8 mouse cellular contexts compared by ENCODE assay signal in genomic region chr7:16273766-16274140, GRCm38 (mm10). TPM values are rescaled to one million over a fixed set of nuclear protein-coding genes. Genes with fewer than 3 reads are reported as not detected.
A peak's percentile ranks its signal among the peaks of the same experiment; 100 is the strongest.
DNase-seq lines count a peak whose midpoint lies in the region; ATAC-seq and TF ChIP-seq lines count a peak whose summit lies in the region.

No protein-coding gene starts in this region.

- peak overlapping the region; percentile 79 for H3K4me3 ChIP-seq in heart, embryonic 13.5 days
- H3K4me3 ChIP-seq in hindbrain, postnatal 0 days (ENCODE audit: low read length): peak overlapping the region; percentile 76
- H3K4me3 ChIP-seq in limb, embryonic 15.5 days: peak overlapping the region; percentile 80
- peak overlapping the region; percentile 73 for H3K4me3 ChIP-seq in midbrain, postnatal 0 days (ENCODE audit: low read depth, low read length)
- H3K4me3 ChIP-seq in stomach, embryonic 14.5 days (ENCODE audit: low read depth, low read length): peak overlapping the region; percentile 67

- intact Hi-C loops in heart, postnatal 14 days (cut with DNase I): no loop called here

- no peak for TF ChIP-seq CTCF in hindbrain, postnatal 0 days (IDR thresholded peaks at IDR 0.05; ENCODE audit: low read depth)
- no peak for TF ChIP-seq CTCF in midbrain, postnatal 0 days (IDR thresholded peaks at IDR 0.05)

- H3K9ac ChIP-seq in heart, embryonic 13.5 days: peak overlapping the region; percentile 88
- H3K9ac ChIP-seq in hindbrain, postnatal 0 days (replicated peaks; ENCODE audit: low read length): peak overlapping the region; percentile 86
- peak overlapping the region; percentile 43 for H3K9ac ChIP-seq in limb, embryonic 15.5 days
- peak overlapping the region; percentile 96 for H3K9ac ChIP-seq in midbrain, postnatal 0 days (replicated peaks; ENCODE audit: low read length, poor library complexity, severe bottlenecking)
- H3K9ac ChIP-seq in stomach, embryonic 14.5 days (replicated peaks; ENCODE audit: low read depth, low read length): peak overlapping the region; percentile 0; the same call in 1 of the 2 replicates

- peak overlapping the region; percentile 92 for H3K27ac ChIP-seq in heart, embryonic 13.5 days (replicated peaks)
- H3K27ac ChIP-seq in hindbrain, postnatal 0 days: peak overlapping the region; percentile 94
- peak overlapping the region; percentile 94 for H3K27ac ChIP-seq in limb, embryonic 15.5 days
- H3K27ac ChIP-seq in midbrain, postnatal 0 days (ENCODE audit: low read depth, low read length): peak overlapping the region; percentile 96
- H3K27ac ChIP-seq in stomach, embryonic 14.5 days (ENCODE audit: low read length): peak overlapping the region; percentile 81

- peak; percentile 53; the same call in 1 of the 2 replicates for ATAC-seq in heart, embryonic 13.5 days (ENCODE audit: extremely low read depth, insufficient number of reproducible peaks, low FRiP score, low TSS enrichment)
- ATAC-seq in erythroblast, adult 5-6 weeks (replicated peaks; ENCODE audit: low FRiP score, poor library complexity, severe bottlenecking): peak; percentile 73
- ATAC-seq in hindbrain, postnatal 0 days: peak; percentile 76
- peak; percentile 77 for ATAC-seq in limb, embryonic 15.5 days (ENCODE audit: insufficient number of reproducible peaks, low FRiP score, low TSS enrichment, low read depth)
- ATAC-seq in midbrain, postnatal 0 days (ENCODE audit: low FRiP score): peak; percentile 72
- peak; percentile 72 for ATAC-seq in stomach, embryonic 14.5 days (ENCODE audit: insufficient number of reproducible peaks, insufficient read depth, low FRiP score, low read depth)

- no peaks in the 10 kb centered on the region for H3K9me3 ChIP-seq in heart, embryonic 13.5 days
- no peaks in the 10 kb centered on the region for H3K9me3 ChIP-seq in hindbrain, postnatal 0 days (ENCODE audit: low read length)
- no peaks in the 10 kb centered on the region for H3K9me3 ChIP-seq in limb, embryonic 15.5 days
- no peaks in the 10 kb centered on the region for H3K9me3 ChIP-seq in midbrain, postnatal 0 days (ENCODE audit: low read length)
- H3K9me3 ChIP-seq in stomach, embryonic 14.5 days (ENCODE audit: control insufficient read depth, low read depth, low read length): no peaks in the 10 kb centered on the region

- H3K4me2 ChIP-seq in heart, embryonic 13.5 days: peak overlapping the region; percentile 93
- peak overlapping the region; percentile 88 for H3K4me2 ChIP-seq in hindbrain, postnatal 0 days (ENCODE audit: low read depth, low read length)
- H3K4me2 ChIP-seq in limb, embryonic 15.5 days: peak overlapping the region; percentile 89
- H3K4me2 ChIP-seq in midbrain, postnatal 0 days (ENCODE audit: low read depth, low read length, poor library complexity, severe bottlenecking): peak overlapping the region; percentile 82
- peak overlapping the region; percentile 54 for H3K4me2 ChIP-seq in stomach, embryonic 14.5 days (replicated peaks; ENCODE audit: low read depth, low read length)

- WGBS in heart, embryonic 13.5 days: under 1% methylated on average over 18 of the region's 18 CpGs
- 2% methylated on average over 18 of the region's 18 CpGs for WGBS in hindbrain, postnatal 0 days
- WGBS in limb, embryonic 15.5 days: 0% methylated on average over 18 of the region's 18 CpGs
- WGBS in midbrain, postnatal 0 days: 1% methylated on average over 18 of the region's 18 CpGs
- WGBS in stomach, embryonic 14.5 days: under 1% methylated on average over 17 of the region's 18 CpGs

- peaks cover 39% of the 10 kb centered on the region for H3K36me3 ChIP-seq in heart, embryonic 13.5 days
- H3K36me3 ChIP-seq in hindbrain, postnatal 0 days (ENCODE audit: insufficient read depth, low read length): peaks cover 23% of the 10 kb centered on the region
- H3K36me3 ChIP-seq in limb, embryonic 15.5 days: peaks cover 37% of the 10 kb centered on the region
- H3K36me3 ChIP-seq in midbrain, postnatal 0 days (ENCODE audit: insufficient read depth, low read length): peaks cover 20% of the 10 kb centered on the region
- peaks cover 27% of the 10 kb centered on the region for H3K36me3 ChIP-seq in stomach, embryonic 14.5 days (ENCODE audit: control insufficient read depth, insufficient read depth, low read length)

- H3K4me1 ChIP-seq in heart, embryonic 13.5 days: peaks cover 31% of the 10 kb centered on the region
- H3K4me1 ChIP-seq in hindbrain, postnatal 0 days (ENCODE audit: insufficient read depth, low read length): peaks cover 10% of the 10 kb centered on the region; the same call in 1 of the 2 replicates
- H3K4me1 ChIP-seq in limb, embryonic 15.5 days: peaks cover 31% of the 10 kb centered on the region
- peaks cover 5% of the 10 kb centered on the region; the same call in 1 of the 2 replicates for H3K4me1 ChIP-seq in midbrain, postnatal 0 days (ENCODE audit: insufficient read depth, low read length)
- peaks cover 16% of the 10 kb centered on the region for H3K4me1 ChIP-seq in stomach, embryonic 14.5 days (ENCODE audit: control insufficient read depth, insufficient read depth, low read length)

- DNase-seq in heart, postnatal 14 days: no peak
- DNase-seq in adrenal gland, postnatal 25 days: peak; percentile 64
- peak; percentile 76 for DNase-seq in hindbrain, postnatal 0 days (ENCODE audit: low spot score)
- DNase-seq in midbrain, postnatal 0 days (ENCODE audit: low spot score): peak; percentile 77

- no peaks in the 10 kb centered on the region for H3K27me3 ChIP-seq in heart, embryonic 13.5 days (replicated peaks)
- H3K27me3 ChIP-seq in hindbrain, postnatal 0 days (ENCODE audit: insufficient read depth, low read length): no peaks in the 10 kb centered on the region
- H3K27me3 ChIP-seq in limb, embryonic 15.5 days: no peaks in the 10 kb centered on the region
- H3K27me3 ChIP-seq in midbrain, postnatal 0 days (ENCODE audit: insufficient read depth, low read length): no peaks in the 10 kb centered on the region
- no peaks in the 10 kb centered on the region for H3K27me3 ChIP-seq in stomach, embryonic 14.5 days (ENCODE audit: control insufficient read depth, insufficient read depth, low read length)

RNA-seq across cellular contexts. Expression of gene Inafm1, which starts 0.3 kb away (rescaled TPM):
- 10.7 TPM in 2 replicates for polyA plus RNA-seq in heart, embryonic 13.5 days (2015; fragmentation: Nextera tagmentation; extraction: Ambion mirVana)
- 10 to 100 TPM; 14.6 to 14.9 TPM for total RNA-seq in heart, postnatal 14 days (2021)
- total RNA-seq in adrenal gland, postnatal 25 days (2021): 15.6 and 26.0 TPM in 2 replicates
- not detected in 2 replicates for total RNA-seq in erythroblast, adult 5-6 weeks (2015; ENCODE audit: low replicate concordance)
- 2.0 and 4.3 TPM in 2 replicates for total RNA-seq in erythroblast, adult 5-6 weeks (2017; ENCODE audit: low replicate concordance)
- total RNA-seq in hindbrain, postnatal 0 days (2014; rRNA removed): 56.0 and 71.3 TPM in 2 replicates
- polyA plus RNA-seq in hindbrain, postnatal 0 days (2015; fragmentation: Nextera tagmentation; extraction: Ambion mirVana): 74.1 and 78.4 TPM in 2 replicates
- polyA plus RNA-seq in limb, embryonic 15.5 days (2015; fragmentation: Nextera tagmentation; extraction: Ambion mirVana): 23.9 and 28.1 TPM in 2 replicates
- 58.2 and 60.5 TPM in 2 replicates for total RNA-seq in midbrain, postnatal 0 days (2014; rRNA removed)
- polyA plus RNA-seq in midbrain, postnatal 0 days (2015; fragmentation: Nextera tagmentation; extraction: Ambion mirVana): 84.2 and 84.5 TPM in 2 replicates
- 19.0 and 19.5 TPM in 2 replicates for polyA plus RNA-seq in stomach, embryonic 14.5 days (2014; fragmentation: Nextera tagmentation; extraction: Ambion mirVana)

RNA-seq across cellular contexts. Expression of gene Ccdc9, which starts 12.8 kb away (rescaled TPM):
- polyA plus RNA-seq in heart, embryonic 13.5 days (2015; fragmentation: Nextera tagmentation; extraction: Ambion mirVana): 14.3 and 16.5 TPM in 2 replicates
- 10 to 100 TPM; 32.1 to 39.4 TPM for total RNA-seq in heart, postnatal 14 days (2021)
- total RNA-seq in adrenal gland, postnatal 25 days (2021): 83.5 and 93.6 TPM in 2 replicates
- 2.5 and 9.4 TPM in 2 replicates for total RNA-seq in erythroblast, adult 5-6 weeks (2015; ENCODE audit: low replicate concordance)
- total RNA-seq in erythroblast, adult 5-6 weeks (2017; ENCODE audit: low replicate concordance): 17.7 and 30.0 TPM in 2 replicates
- total RNA-seq in hindbrain, postnatal 0 days (2014; rRNA removed): 11.8 and 27.9 TPM in 2 replicates
- polyA plus RNA-seq in hindbrain, postnatal 0 days (2015; fragmentation: Nextera tagmentation; extraction: Ambion mirVana): 13.4 and 14.8 TPM in 2 replicates
- 26.6 and 27.0 TPM in 2 replicates for polyA plus RNA-seq in limb, embryonic 15.5 days (2015; fragmentation: Nextera tagmentation; extraction: Ambion mirVana)
- 31.5 and 35.0 TPM in 2 replicates for total RNA-seq in midbrain, postnatal 0 days (2014; rRNA removed)
- polyA plus RNA-seq in midbrain, postnatal 0 days (2015; fragmentation: Nextera tagmentation; extraction: Ambion mirVana): 12.7 and 13.6 TPM in 2 replicates
- 20.5 and 23.4 TPM in 2 replicates for polyA plus RNA-seq in stomach, embryonic 14.5 days (2014; fragmentation: Nextera tagmentation; extraction: Ambion mirVana)

RNA-seq across cellular contexts. Expression of gene C5ar1, which starts 14.4 kb away (rescaled TPM):
- polyA plus RNA-seq in heart, embryonic 13.5 days (2015; fragmentation: Nextera tagmentation; extraction: Ambion mirVana): 1.5 and 2.2 TPM in 2 replicates
- 1 to 10 TPM; 5.2 to 5.8 TPM for total RNA-seq in heart, postnatal 14 days (2021)
- total RNA-seq in adrenal gland, postnatal 25 days (2021): 2.0 and 3.2 TPM in 2 replicates
- total RNA-seq in erythroblast, adult 5-6 weeks (2015; ENCODE audit: low replicate concordance): 7.7 and 15.7 TPM in 2 replicates
- total RNA-seq in erythroblast, adult 5-6 weeks (2017; ENCODE audit: low replicate concordance): 2.6 and 7.1 TPM in 2 replicates
- total RNA-seq in hindbrain, postnatal 0 days (2014; rRNA removed): 1.4 and 1.9 TPM in 2 replicates
- 0.93 and 1.5 TPM in 2 replicates for polyA plus RNA-seq in hindbrain, postnatal 0 days (2015; fragmentation: Nextera tagmentation; extraction: Ambion mirVana)
- 5.3 and 5.4 TPM in 2 replicates for polyA plus RNA-seq in limb, embryonic 15.5 days (2015; fragmentation: Nextera tagmentation; extraction: Ambion mirVana)
- 0.85 and 1.4 TPM in 2 replicates for total RNA-seq in midbrain, postnatal 0 days (2014; rRNA removed)
- 1.4 TPM in 2 replicates for polyA plus RNA-seq in midbrain, postnatal 0 days (2015; fragmentation: Nextera tagmentation; extraction: Ambion mirVana)
- 2.4 and 3.2 TPM in 2 replicates for polyA plus RNA-seq in stomach, embryonic 14.5 days (2014; fragmentation: Nextera tagmentation; extraction: Ambion mirVana)

RNA-seq across cellular contexts. Expression of gene C5ar2, which starts 29.8 kb away (rescaled TPM):
- polyA plus RNA-seq in heart, embryonic 13.5 days (2015; fragmentation: Nextera tagmentation; extraction: Ambion mirVana): 0.76 and 0.78 TPM in 2 replicates
- 1 to 10 TPM in 1 of 2 experiments, under 1 TPM in 1; 0.93 to 1.1 TPM for total RNA-seq in heart, postnatal 14 days (2021)
- total RNA-seq in adrenal gland, postnatal 25 days (2021): 0.24 TPM in 1 of 2 replicates, not detected in the other
- total RNA-seq in erythroblast, adult 5-6 weeks (2015; ENCODE audit: low replicate concordance): 3.3 and 6.3 TPM in 2 replicates
- total RNA-seq in erythroblast, adult 5-6 weeks (2017; ENCODE audit: low replicate concordance): 1.7 and 3.1 TPM in 2 replicates
- total RNA-seq in hindbrain, postnatal 0 days (2014; rRNA removed): 0.47 TPM in 1 of 2 replicates, not detected in the other
- polyA plus RNA-seq in hindbrain, postnatal 0 days (2015; fragmentation: Nextera tagmentation; extraction: Ambion mirVana): 0.11 and 0.18 TPM in 2 replicates
- 0.17 and 0.26 TPM in 2 replicates for polyA plus RNA-seq in limb, embryonic 15.5 days (2015; fragmentation: Nextera tagmentation; extraction: Ambion mirVana)
- total RNA-seq in midbrain, postnatal 0 days (2014; rRNA removed): 0.05 and 0.09 TPM in 2 replicates
- 0.14 and 0.20 TPM in 2 replicates for polyA plus RNA-seq in midbrain, postnatal 0 days (2015; fragmentation: Nextera tagmentation; extraction: Ambion mirVana)
- 0.14 and 0.27 TPM in 2 replicates for polyA plus RNA-seq in stomach, embryonic 14.5 days (2014; fragmentation: Nextera tagmentation; extraction: Ambion mirVana)

RNA-seq across cellular contexts. Expression of gene Bbc3, which starts 34.4 kb away (rescaled TPM):
- polyA plus RNA-seq in heart, embryonic 13.5 days (2015; fragmentation: Nextera tagmentation; extraction: Ambion mirVana): 8.2 and 8.8 TPM in 2 replicates
- total RNA-seq in heart, postnatal 14 days (2021): 1 to 10 TPM; 7.9 to 8.7 TPM
- 6.8 and 11.5 TPM in 2 replicates for total RNA-seq in adrenal gland, postnatal 25 days (2021)
- 2.3 TPM in 1 of 2 replicates, not detected in the other for total RNA-seq in erythroblast, adult 5-6 weeks (2015; ENCODE audit: low replicate concordance)
- total RNA-seq in erythroblast, adult 5-6 weeks (2017; ENCODE audit: low replicate concordance): 1.5 and 7.5 TPM in 2 replicates
- total RNA-seq in hindbrain, postnatal 0 days (2014; rRNA removed): 51.0 and 55.8 TPM in 2 replicates
- 32.2 and 33.3 TPM in 2 replicates for polyA plus RNA-seq in hindbrain, postnatal 0 days (2015; fragmentation: Nextera tagmentation; extraction: Ambion mirVana)
- 6.4 and 7.0 TPM in 2 replicates for polyA plus RNA-seq in limb, embryonic 15.5 days (2015; fragmentation: Nextera tagmentation; extraction: Ambion mirVana)
- total RNA-seq in midbrain, postnatal 0 days (2014; rRNA removed): 45.1 and 50.6 TPM in 2 replicates
- 38.9 and 39.0 TPM in 2 replicates for polyA plus RNA-seq in midbrain, postnatal 0 days (2015; fragmentation: Nextera tagmentation; extraction: Ambion mirVana)
- 5.2 and 5.3 TPM in 2 replicates for polyA plus RNA-seq in stomach, embryonic 14.5 days (2014; fragmentation: Nextera tagmentation; extraction: Ambion mirVana)

Comparison
In these comparisons a context has a peak if more than half of its experiments do, and no peak if none do; other contexts are left out.
1. H3K9ac ChIP-seq: peak in every context shown above with its lines; median percentile 96 in midbrain, postnatal 0 days; 88 in heart, embryonic 13.5 days; 86 in hindbrain, postnatal 0 days; 43 in limb, embryonic 15.5 days; 0 in stomach, embryonic 14.5 days.
2. DNase-seq: peak in adrenal gland, postnatal 25 days (single experiment), hindbrain, postnatal 0 days (single experiment) and midbrain, postnatal 0 days (single experiment); none in heart, postnatal 14 days (0 of 2).
3. Peak in every context shown above with its lines, with median percentiles within 50 percentile points of each other: ATAC-seq, H3K27ac ChIP-seq, H3K4me2 ChIP-seq and H3K4me3 ChIP-seq.